Mouse (Mus musculus) G1E (cell line): ENCODE results near the gene Gm10065. TPM values are rescaled to one million over a fixed set of nuclear protein-coding genes. Genes with fewer than 3 reads are reported as not detected.
A peak's percentile ranks its signal among the peaks of the same experiment; 100 is the strongest.
"Not testable (repeated sequence)": the region's sequence is repeated elsewhere in the genome, so short reads cannot be mapped to it uniquely, and the experiment has no call there.

Experiments used
- ATAC-seq: 2 replicates; pipeline ENCODE4 v1.8.0; 2016; ENCODE audit warnings: mild to moderate bottlenecking; ENCODE audit not compliant: insufficient number of reproducible peaks, poor library complexity, low FRiP score, severe bottlenecking; ENCODE audit errors: extremely low read depth
- DNase-seq: peaks from one replicate; pipeline ENCODE4 v3.0.0; 2012; ENCODE audit warnings: low spot score
- H3K27me3 ChIP-seq: 2 replicates; pipeline ENCODE4 v1.6.1; 2012; ENCODE audit warnings: mild to moderate bottlenecking, low read length, inconsistent platforms; ENCODE audit not compliant: insufficient read depth
- H3K36me3 ChIP-seq: replicated peaks from 2 replicates; pipeline ENCODE3; 2012; ENCODE audit warnings: mild to moderate bottlenecking, inconsistent platforms
- H3K4me1 ChIP-seq: 2 replicates; pipeline ENCODE4 v1.6.1; 2012; ENCODE audit warnings: low read depth, low read length, inconsistent platforms, mixed read lengths; ENCODE audit not compliant: insufficient read depth
- H3K4me3 ChIP-seq: 2 replicates; pipeline ENCODE4 v1.5.1; 2012; ENCODE audit warnings: low read depth, mild to moderate bottlenecking, inconsistent platforms, low read length, moderate library complexity, mixed read lengths
- H3K9me3 ChIP-seq: replicated peaks from 2 replicates; pipeline ENCODE4 v1.6.1; 2012; ENCODE audit warnings: inconsistent platforms
- CTCF ChIP-seq: IDR thresholded peaks from 2 replicates; pipeline ENCODE4 v1.5.1; 2012; ENCODE audit warnings: low read depth, low read length, inconsistent platforms, mixed read lengths
- GATA1 ChIP-seq: IDR thresholded peaks from 2 replicates; pipeline ENCODE4 v1.6.1; 2012; ENCODE audit warnings: borderline replicate concordance, low read length, inconsistent platforms, mixed read lengths
- GATA2 ChIP-seq: IDR thresholded peaks from 2 replicates; pipeline ENCODE4 v1.6.1; 2012; ENCODE audit warnings: low read depth, low read length, inconsistent platforms, borderline replicate concordance
- POLR2AphosphoS5 ChIP-seq: IDR thresholded peaks from 2 replicates; pipeline ENCODE4 v1.6.1; 2012; ENCODE audit warnings: low read depth, low read length, inconsistent platforms; ENCODE audit not compliant: insufficient replicate concordance
- TAL1 ChIP-seq: conservative IDR thresholded peaks from 2 replicates; pipeline ENCODE4 v1.6.1; 2012; ENCODE audit warnings: low read depth, low read length, inconsistent platforms, mixed read lengths
- polyA plus RNA-seq: library from polyadenylated mRNA; stranded (reverse); fragments of >175 nt; gene quantifications from 2 replicates; pipeline ENCODE4 v1.2.3, GENCODE M21; 2012
- total RNA-seq, 2 experiments: library from RNA; stranded (forward) in 1 of 2; stranded (reverse) in 1 of 2; fragments of 200-1000 nt in 1 of 2; fragments of >200 nt in 1 of 2; fragmentation: Nextera tagmentation in 1 of 2; gene quantifications; 2 replicates each; pipeline ENCODE4 v1.2.3; 2014 to 2017

Gene Gm10065
- total RNA-seq (2014; fragmentation: Nextera tagmentation) (not detected in 2 replicates), total RNA-seq (2017) (0.64 and 0.93 TPM in 2 replicates), polyA plus RNA-seq (not detected in 2 replicates)

DNA sequence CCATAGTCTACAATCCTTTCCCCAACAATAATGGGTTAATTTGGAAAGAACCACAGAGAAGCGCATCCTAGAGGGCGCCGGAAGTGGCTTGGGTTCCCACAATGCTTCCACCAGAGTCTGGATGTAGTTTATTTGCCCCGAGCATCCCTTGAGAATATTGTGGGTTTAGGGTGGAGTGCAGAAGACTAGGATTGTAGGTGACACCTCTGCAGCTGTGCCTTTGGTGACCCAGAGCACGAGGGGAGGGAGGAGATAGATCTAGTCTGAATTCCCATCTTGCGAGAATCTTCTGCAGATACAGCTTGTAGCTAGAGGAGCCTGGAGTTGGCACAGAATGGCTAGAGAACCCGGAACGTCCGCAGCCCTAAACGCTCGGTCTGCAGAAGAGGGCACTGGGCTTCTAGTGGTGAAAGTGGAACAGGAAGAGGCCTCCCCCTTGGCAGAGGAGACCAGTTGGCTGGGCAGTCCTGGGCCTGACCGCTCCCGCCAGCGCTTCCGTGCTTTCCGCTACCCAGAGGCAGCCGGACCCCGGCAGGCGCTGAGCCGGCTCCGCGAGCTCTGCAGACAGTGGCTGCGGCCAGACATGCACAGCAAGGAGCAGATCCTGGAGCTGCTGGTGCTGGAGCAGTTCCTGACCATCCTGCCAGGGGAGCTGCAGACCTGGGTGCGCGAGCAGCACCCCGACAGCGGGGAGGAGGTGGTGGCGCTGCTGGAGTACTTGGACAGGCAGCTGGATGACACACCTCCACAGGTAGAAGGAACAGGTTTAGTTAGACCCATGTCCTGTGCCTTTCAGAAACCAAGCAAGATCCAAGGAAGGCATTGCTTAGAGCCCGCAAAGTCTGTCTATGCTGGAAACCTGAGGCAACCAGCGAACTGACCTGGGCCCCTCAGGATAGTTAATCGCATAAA, at the start of gene Gm10065, which contains the start of gene Zkscan4:
Gene Gm10065, minus strand, starts transcription at position 683 of the 912 bp plus-strand sequence.
Gene Zkscan4, plus strand, starts transcription at position 149 of the 912 bp plus-strand sequence.
- H3K4me1 ChIP-seq, H3K4me3 ChIP-seq, ATAC-seq, DNase-seq, H3K36me3 ChIP-seq, H3K9me3 ChIP-seq: not testable (repeated sequence)
- peaks cover 20% of the 10 kb centered on the region for H3K27me3 ChIP-seq

GRCm38 (mm10) chr13:21506221-21506649, 27.0 kb upstream of the Gm10065 start:
- Histone ChIP-seq H3K9me3 (no peaks in the 10 kb centered on the region), H3K27me3 (no peaks in the 10 kb centered on the region), H3K36me3 (no peaks in the 10 kb centered on the region), H3K4me3 (peak overlapping the region; percentile 76), H3K4me1 (peaks cover 4% of the 10 kb centered on the region)
- peak; percentile 96 for ATAC-seq
- TF ChIP-seq GATA1 (no peak), GATA2 (no peak), CTCF (no peak), TAL1 (no peak), POLR2AphosphoS5 (no peak)
- peak; percentile 86 for DNase-seq

- ATAC-seq (no peak), DNase-seq (no peak)
- H3K36me3 ChIP-seq, result no peaks in the 10 kb centered on the region
- TF ChIP-seq CTCF (no peak), GATA1 (no peak)
- peaks cover 4% of the 10 kb centered on the region for H3K4me1 ChIP-seq
- no peaks in the 10 kb centered on the region for H3K9me3 ChIP-seq
- H3K4me3 ChIP-seq, result no peak overlapping the region
- peaks cover 4% of the 10 kb centered on the region for H3K27me3 ChIP-seq
These were observed 23.1 kb upstream of the Gm10065 start for GRCm38 (mm10) chr13:21502296-21502695.

DNA sequence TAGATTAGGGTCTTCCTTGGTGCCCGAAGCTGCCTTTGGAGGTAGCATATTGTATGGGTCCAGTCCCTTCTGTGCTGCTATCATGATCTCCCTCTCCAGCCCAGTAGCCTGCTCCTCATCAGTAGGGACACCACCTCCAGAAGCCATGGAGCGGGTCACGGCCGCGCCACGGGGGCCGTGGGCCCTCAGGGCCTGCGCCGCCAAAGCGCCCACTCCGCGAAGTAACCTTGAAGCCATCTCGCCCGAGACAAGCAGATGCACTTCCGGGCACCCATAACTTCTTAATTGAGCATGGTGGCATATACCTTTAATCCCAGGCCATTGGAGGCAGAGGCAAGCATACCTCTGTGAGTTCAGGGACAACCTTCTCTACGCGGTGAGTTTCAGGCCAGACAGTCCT, 21.9 kb upstream of the Gm10065 start, which contains the start of gene Gm11273:
Gene Gm11273, minus strand, starts transcription at position 237 of the 400 bp plus-strand sequence.
- not testable (repeated sequence) for DNase-seq, H3K4me1 ChIP-seq, H3K9me3 ChIP-seq, H3K4me3 ChIP-seq, ATAC-seq, H3K36me3 ChIP-seq, H3K27me3 ChIP-seq

DNA sequence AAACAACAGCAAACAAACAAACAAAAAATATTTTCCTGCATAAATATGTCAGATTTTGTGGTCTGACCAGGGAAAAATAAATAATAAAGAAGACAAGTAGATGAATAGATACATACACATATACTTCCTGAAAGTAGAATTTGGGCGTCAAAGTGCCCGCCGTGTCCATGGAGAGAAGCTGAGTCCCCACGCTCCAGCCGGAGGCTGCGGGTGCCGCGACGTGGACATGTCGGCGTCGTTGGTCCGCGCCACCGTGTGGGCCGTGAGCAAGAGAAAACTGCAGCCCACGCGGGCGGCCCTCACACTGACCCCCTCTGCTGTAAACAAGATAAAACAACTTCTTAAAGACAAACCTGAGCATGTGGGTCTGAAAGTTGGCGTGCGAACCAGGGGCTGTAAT, 15.8 kb upstream of the Gm10065 start, which contains the start of gene AK157302:
Gene AK157302, plus strand, starts transcription at position 144 of the 400 bp plus-strand sequence.
- Histone ChIP-seq H3K36me3 (no peaks in the 10 kb centered on the region), H3K9me3 (no peaks in the 10 kb centered on the region), H3K27me3 (peaks cover 6% of the 10 kb centered on the region), H3K4me1 (no peaks in the 10 kb centered on the region), H3K4me3 (no peak within 1 kb of the TSS)
- TF ChIP-seq GATA1 (no peak), GATA2 (no peak), CTCF (no peak), POLR2AphosphoS5 (no peak), TAL1 (no peak)
- ATAC-seq (no peak), DNase-seq (no peak)

DNA sequence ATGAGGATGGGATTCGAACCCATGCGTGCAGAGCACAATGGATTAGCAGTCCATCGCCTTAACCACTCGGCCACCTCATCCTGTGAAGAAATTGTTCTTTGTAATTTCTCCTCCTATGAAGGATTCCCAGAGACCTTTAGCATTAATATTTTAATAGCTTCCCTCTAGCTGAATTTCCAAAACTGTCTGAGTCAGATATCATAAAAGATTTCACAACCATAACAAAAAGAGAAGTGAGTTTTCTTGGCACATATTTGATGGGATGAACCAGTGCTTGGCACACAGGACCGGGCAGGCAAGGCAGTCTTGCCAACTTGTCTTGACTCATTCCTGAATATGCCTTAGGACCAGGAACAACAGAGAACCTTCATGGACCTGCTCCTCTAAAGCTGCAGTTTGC, 13.6 kb upstream of the Gm10065 start:
- ATAC-seq (no peak), DNase-seq (no peak)
- TF ChIP-seq GATA2 (no peak), CTCF (no peak), POLR2AphosphoS5 (no peak), TAL1 (no peak), GATA1 (no peak)
- H3K36me3 ChIP-seq, result no peaks in the 10 kb centered on the region
- no peaks in the 10 kb centered on the region for H3K9me3 ChIP-seq
- H3K4me3 ChIP-seq, result no peak overlapping the region
- H3K4me1 ChIP-seq, result no peaks in the 10 kb centered on the region
- H3K27me3 ChIP-seq, result peaks cover 2% of the 10 kb centered on the region; the same call in 1 of the 2 replicates

DNA sequence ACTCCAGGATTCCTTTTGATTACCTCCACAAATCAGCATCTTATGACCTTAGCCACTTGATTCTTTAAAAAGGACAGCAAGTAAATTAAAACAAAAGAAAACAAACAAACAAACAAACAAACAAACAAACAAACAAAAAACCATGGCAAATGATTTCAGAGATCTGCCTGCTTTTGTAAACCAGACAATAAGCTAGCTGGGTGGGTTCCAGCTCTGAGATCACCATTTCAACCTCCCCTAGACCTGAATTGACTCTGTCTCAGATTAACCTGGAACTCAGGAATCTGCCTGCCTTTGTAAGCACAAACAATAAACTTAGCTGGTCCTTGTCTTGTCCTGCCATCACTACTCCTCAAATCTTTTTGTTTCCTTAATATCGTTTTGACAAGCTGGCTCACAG, 7.6 kb upstream of the Gm10065 start:
- TF ChIP-seq TAL1, result no peak
- TF ChIP-seq CTCF, result no peak
- no peak for TF ChIP-seq GATA2
- TF ChIP-seq POLR2AphosphoS5, result no peak
- H3K9me3 ChIP-seq, result 0 out of 2 replicates have a peak, but pooled peaks cover 2% of the 10 kb centered on the region
- no peaks in the 10 kb centered on the region for H3K36me3 ChIP-seq
- ATAC-seq, result no peak
- H3K4me3 ChIP-seq, result no peak overlapping the region
- H3K27me3 ChIP-seq, result peaks cover 11% of the 10 kb centered on the region
- no peak for DNase-seq
- no peaks in the 10 kb centered on the region for H3K4me1 ChIP-seq
